Mouse (Mus musculus) right cerebral cortex, adult 2 months (tissue): ENCODE measurements around the gene Ppp2r5e.

Experiments
- DNase-seq, 2 experiments: peaks; one replicate each; pipeline ENCODE4 v3.0.0; 2021 to 2022; ENCODE audit warnings: low spot score in 2 of 2

The Ppp2r5e gene

GRCm38 (mm10) chr12:75537673-75538423, 58.2 kb downstream of the Ppp2r5e start:
- no peak for DNase-seq

DNA sequence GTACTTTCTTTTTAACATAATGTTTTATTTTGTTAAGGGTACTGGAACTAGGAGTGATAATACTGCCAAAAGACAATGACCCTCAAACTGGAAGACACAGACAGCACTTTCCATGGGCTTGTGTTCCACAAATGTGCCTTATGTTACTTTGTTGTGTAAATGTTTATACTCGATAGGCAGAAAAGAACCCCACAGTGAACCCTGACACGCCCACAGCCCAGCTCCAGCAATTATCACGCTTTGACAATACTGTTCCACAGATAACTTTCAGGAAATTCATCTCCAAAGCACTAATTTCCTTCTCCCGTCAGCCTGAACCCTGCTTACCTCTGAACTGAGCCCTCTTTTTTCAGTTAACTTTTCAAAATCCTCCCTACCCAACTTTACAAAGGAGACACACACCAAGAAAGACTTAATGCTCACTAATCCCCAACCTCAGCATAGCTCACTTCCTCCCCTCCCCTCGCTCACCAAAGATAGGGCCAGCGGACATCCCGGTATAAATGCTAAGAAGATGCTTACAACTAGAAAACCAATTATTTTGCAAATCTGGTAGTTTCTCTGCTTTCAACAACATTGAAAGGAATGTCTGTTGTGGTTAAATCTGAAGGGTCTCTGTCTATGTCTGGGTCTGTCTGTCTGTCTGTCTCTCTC, 58.9 kb downstream of the Ppp2r5e start:
- no peak for DNase-seq

DNA sequence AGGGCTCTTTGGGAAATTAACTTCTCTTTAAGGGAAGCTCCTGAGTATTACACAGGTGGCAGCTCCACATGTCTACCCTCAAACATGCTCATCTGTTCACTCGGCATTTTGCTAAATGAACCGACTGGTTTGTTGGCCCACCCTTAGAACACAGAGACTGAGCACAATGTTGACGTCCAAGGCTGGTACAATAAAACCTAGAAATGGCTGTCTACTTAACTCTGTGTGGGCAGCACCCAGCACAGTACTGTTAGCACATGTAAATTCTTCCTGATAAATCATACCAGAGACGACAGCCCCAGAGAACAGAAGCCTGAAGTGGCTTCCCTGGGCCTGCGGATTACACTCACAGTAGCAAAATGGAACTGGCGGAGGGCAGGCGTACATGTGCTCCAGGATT, 59.5 kb downstream of the Ppp2r5e start:
- DNase-seq: no peak

- no peak for DNase-seq
Measured at GRCm38 (mm10) chr12:75533145-75533544, 62.9 kb downstream of the Ppp2r5e start.

- DNase-seq: no peak
Measured at GRCm38 (mm10) chr12:75531895-75532294, 64.2 kb downstream of the Ppp2r5e start.

DNA sequence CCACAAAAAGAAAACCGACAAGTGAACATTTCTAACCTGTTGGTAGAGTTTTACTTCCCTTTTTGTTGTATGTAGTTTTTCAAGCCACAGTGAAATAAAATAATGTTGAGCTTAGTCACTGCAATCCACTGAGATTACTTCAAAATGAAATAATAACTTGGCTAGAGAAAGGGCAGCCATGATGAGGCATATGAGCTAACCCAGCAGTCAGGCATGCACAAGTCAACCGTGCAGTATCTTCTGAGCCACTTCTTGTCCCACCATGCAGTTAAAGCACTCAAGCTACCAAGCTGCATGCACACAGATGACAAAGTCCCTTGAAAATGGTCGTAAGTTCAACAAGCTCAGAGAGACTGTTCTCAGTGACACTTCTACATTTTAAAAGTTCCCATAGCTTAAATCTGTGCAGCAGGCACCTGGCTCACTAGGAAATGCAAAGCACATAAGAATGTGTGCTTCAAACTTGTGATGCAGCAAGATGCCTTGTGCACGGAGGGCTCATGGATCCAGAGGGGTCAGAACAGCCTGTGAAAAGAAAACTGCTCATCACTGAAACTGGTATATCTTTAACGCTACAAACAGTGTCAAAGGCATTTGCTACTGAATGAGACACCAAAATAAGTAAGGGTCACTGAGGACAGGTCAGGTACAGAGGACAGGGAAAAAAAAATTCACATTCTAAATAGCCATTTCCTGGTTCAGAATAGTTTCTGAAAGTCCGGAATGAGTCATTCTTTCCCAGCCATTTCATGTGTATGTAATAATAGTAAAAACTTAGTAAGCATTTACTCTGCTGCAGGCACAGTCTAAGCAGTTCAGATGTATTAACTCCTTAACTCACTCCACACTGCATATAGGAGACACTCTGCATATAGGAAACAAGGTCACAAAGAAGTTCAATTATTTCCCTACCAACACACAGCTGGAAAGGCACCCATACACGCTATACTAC, 66.9 kb downstream of the Ppp2r5e start:
- DNase-seq: no peak

DNA sequence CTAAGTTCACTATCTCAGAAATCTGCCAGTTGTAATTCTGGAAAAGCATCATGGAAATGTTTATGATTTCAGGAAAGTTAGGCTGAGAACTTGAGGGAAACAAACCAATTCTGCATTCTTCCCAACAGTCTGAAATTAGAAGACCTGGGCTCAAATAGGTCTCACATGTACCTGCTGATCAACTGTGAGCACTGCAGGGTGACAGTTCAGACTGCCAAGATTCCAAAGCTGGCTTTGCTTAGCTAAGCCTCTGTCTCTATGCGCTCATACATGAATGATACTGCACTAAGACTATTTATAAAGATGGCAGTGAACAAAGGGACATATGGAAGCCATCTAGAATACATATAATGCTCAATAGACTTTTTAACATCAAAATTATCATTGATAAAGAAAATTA, 67.7 kb downstream of the Ppp2r5e start:
- DNase-seq: no peak

- DNase-seq: no peak
Measured at GRCm38 (mm10) chr12:75524199-75524598, 71.8 kb downstream of the Ppp2r5e start.

DNA sequence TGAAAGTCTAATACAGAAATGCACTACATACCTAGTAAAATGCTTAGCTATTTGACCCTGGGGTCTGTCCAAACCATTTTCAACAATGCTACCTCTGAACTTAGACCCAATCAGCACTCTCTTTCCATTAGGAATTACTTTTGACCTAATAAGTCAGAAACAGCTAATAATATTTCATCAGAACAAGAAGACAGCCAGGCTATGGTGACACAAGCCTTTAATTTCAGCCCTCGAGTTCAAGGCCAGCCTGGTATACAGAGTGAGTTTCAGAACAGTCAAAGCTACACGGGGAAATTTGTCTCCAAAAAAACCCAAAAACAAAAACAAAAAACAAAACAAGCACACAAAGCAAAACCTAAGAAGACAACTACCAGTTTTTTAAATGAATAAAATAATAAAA, 73.1 kb downstream of the Ppp2r5e start:
- DNase-seq: no peak

- DNase-seq: no peak
Measured at GRCm38 (mm10) chr12:75522360-75522759, 73.7 kb downstream of the Ppp2r5e start.

- DNase-seq: no peak
Measured at GRCm38 (mm10) chr12:75520395-75520794, 75.7 kb downstream of the Ppp2r5e start.

DNA sequence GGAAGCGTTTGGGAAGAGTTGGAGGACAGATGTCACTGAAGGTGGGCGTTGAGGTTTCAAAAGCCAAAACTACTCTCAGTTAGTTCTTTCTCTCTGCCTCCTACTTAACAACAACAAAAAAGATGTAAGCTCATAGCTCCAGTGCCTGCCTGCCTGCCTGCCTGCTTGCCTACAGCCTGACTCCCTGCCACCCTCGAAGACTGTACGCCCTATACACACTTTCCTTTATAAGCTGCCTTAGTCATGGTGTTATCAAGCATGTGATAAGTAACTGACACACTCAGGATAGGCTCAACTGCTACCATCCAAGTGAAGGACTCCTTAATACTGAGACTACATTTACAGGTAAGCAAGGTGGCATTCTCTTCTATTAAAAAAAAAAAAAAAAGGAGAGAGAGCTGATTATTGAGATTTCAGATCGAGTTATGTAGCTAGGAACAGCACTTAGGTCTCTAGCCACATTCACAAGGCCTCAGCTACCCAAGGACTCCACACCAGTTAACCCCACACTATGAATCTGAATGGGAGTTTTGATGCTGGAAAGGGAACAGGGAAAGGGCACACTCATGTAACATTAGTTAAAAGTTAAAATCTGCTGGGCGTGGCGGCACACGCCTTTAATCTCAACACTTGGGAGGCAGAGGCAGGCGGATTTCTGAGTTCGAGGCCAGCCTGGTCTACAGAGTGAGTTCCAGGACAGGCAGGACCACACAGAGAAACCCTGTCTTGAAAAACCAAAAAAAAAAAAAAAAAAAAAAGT, 76.7 kb downstream of the Ppp2r5e start:
- peak in 1 of 2 experiments; percentile 25 for DNase-seq

- no peak for DNase-seq
Measured at GRCm38 (mm10) chr12:75515301-75515906, 80.6 kb downstream of the Ppp2r5e start.

- no peak for DNase-seq
Measured at GRCm38 (mm10) chr12:75511520-75511919, 84.5 kb downstream of the Ppp2r5e start.

GRCm38 (mm10) chr12:75504991-75505650, 90.9 kb downstream of the Ppp2r5e start:
- DNase-seq: no peak

DNA sequence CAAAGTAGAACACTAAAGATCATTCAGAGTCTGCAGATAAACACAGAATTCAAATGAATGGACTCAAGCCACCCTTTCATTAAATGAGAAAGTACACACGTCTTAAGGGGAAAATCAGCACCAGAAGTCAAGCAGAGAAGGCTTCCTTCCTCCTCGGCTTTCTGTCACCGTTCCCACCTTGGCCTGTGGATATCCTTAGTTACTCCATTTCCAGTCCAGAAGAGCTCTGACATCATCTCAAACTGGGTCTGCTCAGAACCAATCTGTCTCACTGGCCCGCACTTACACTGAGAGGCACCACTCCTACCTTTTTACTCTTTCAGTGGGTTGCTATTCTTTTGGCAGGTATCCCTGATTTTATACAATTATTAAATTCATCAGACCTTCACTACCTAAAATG, 93.4 kb downstream of the Ppp2r5e start:
- DNase-seq: no peak

DNA sequence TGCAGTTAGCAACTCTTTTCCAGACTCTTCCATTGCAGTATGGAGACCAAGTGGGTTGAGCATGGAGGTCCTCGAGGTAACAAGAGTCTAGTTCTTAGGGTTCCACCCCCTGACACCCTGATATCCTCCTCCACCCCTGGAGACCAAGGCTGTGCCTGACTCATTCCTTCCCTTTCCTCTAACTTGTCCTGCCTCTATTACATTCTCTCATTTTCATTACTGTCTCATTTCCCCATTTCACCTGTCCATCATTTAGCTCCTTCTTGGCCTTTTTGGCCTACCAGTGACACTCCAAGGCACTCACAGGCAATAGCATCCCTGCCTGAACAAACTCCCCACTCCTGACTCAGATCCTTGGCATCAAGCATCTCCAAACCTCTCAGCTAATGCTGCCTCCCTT, 98.3 kb downstream of the Ppp2r5e start:
- DNase-seq: no peak

- DNase-seq: no peak
Measured at GRCm38 (mm10) chr12:75495636-75496035, 100.4 kb downstream of the Ppp2r5e start.

DNA sequence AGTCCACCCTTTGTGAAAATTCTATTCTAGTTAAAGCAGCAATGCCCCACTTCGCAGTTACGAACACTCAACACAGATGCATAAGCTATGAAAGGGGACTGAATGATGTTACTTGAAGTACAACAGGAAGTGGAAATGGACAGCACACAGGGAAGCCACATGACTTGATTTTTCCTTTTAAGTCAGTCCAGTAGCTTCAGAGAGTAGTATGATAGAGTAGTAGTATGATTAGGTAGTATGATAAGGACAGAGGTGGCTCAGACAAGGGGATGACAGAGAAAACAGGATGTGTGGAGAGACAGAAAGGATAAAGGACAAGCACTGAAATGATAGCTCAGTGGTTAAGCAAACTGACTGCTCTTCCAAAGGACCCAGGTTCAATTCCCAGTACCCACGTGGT, 101.4 kb downstream of the Ppp2r5e start:
- no peak for DNase-seq

- DNase-seq: no peak
Measured at GRCm38 (mm10) chr12:75492549-75493327, 103.3 kb downstream of the Ppp2r5e start.
